Mouse (Mus musculus): ENCODE data around the gene Rgs1. TPM values are rescaled to one million over a fixed set of nuclear protein-coding genes. Genes with fewer than 3 reads are reported as not detected.

Rgs1 gene
- 0.11 and 0.20 TPM in 2 replicates for polyA plus RNA-seq (2021; fragmentation: Nextera tagmentation)
- long read RNA-seq, experiment 1, partial matches to known transcripts = 1 of 1 reads
- long read RNA-seq, experiment 1, other reads (novel, unspliced or antisense) = 0 of 1 reads
- long read RNA-seq, experiment 2 = 0 reads

GRCm38 (mm10) chr1:144248923-144249322, at the start of gene Rgs1:
Gene Rgs1 (minus strand): TSS chr1:144249242.

Other genes starting within 250 kb of the Rgs1 start
- 8.6 and 17.2 TPM in 2 replicates for gene Rgs2, start 245.1 kb downstream of the Rgs1 start, polyA plus RNA-seq (2021; fragmentation: Nextera tagmentation)
- gene Rgs13, start 71.9 kb downstream of the Rgs1 start, polyA plus RNA-seq (2021; fragmentation: Nextera tagmentation) = 0.43 and 0.49 TPM in 2 replicates

Data from left cerebral cortex, adult 6 months (tissue).